Mouse (Mus musculus): Measurements from ENCODE around the gene Vil1.

- no peak for TF ChIP-seq MAFK (IDR thresholded peaks at IDR 0.05; ENCODE audit: insufficient read depth, low read depth, low read length)
- no peak for TF ChIP-seq ZC3H11A (IDR thresholded peaks at IDR 0.05; ENCODE audit: borderline replicate concordance, low read depth, low read length)
- TF ChIP-seq HCFC1 (IDR thresholded peaks at IDR 0.05; ENCODE audit: borderline replicate concordance, insufficient read depth, low read length), result no peak
- no peak for TF ChIP-seq CHD2 (IDR thresholded peaks at IDR 0.05; ENCODE audit: low read depth, low read length)
These were observed 14.9 kb upstream of the Vil1 start for GRCm38 (mm10) chr1:74394311-74394710.

Data from ES-E14 (cell line).